Mouse (Mus musculus) spleen, adult 2 months (tissue): ENCODE data around the gene Cers3.

Experiments
- CTCF ChIP-seq: fragments of 200-500 bp; IDR thresholded peaks from 2 replicates; pipeline ENCODE4 v1.5.1; 2011; ENCODE audit warnings: mild to moderate bottlenecking, inconsistent platforms; ENCODE audit not compliant: insufficient read depth, insufficient read length, insufficient replicate concordance; ENCODE audit errors: extremely low read depth
- POLR2A ChIP-seq: fragments of 200-500 bp; IDR thresholded peaks from 2 replicates; pipeline ENCODE4 v1.6.1; 2011; ENCODE audit warnings: low read depth, low read length, inconsistent platforms

GRCm38 (mm10) chr7:66733882-66734281, 9.4 kb upstream of the Cers3 start:
- TF ChIP-seq CTCF (no peak), POLR2A (no peak)
